Mouse (Mus musculus): ENCODE measurements around the gene Gbp2.
A peak's percentile ranks its signal among the peaks of the same experiment; 100 is the strongest.
"Not testable (repeated sequence)": the region's sequence is repeated elsewhere in the genome, so short reads cannot be mapped to it uniquely, and the experiment has no call there.

Gene Gbp2

GRCm38 (mm10) chr3:142620111-142620955 is at the start of gene Gbp2:
Gene Gbp2, plus strand, starts transcription at chr3:142620602.
- peak; percentile 12 to 29 for DNase-seq (ENCODE audit: low read depth in 2 of 2, low spot score in 2 of 2)

- no peak for DNase-seq (ENCODE audit: low read depth in 2 of 2, low spot score in 2 of 2)
These were observed 49.7 kb upstream of the Gbp2 start for GRCm38 (mm10) chr3:142570738-142571137.

- no peak for DNase-seq (ENCODE audit: low read depth in 2 of 2, low spot score in 2 of 2)
These were observed 43.3 kb upstream of the Gbp2 start for GRCm38 (mm10) chr3:142577108-142577507.

GRCm38 (mm10) chr3:142578342-142578741 is 42.1 kb upstream of the Gbp2 start:
- DNase-seq (ENCODE audit: low read depth in 2 of 2, low spot score in 2 of 2), result no peak

- no peak for DNase-seq (ENCODE audit: low read depth in 2 of 2, low spot score in 2 of 2)
These were observed 37.3 kb upstream of the Gbp2 start for GRCm38 (mm10) chr3:142583067-142583466.

- DNase-seq (ENCODE audit: low read depth in 2 of 2, low spot score in 2 of 2), result no peak
These were observed 33.0 kb upstream of the Gbp2 start for GRCm38 (mm10) chr3:142587386-142587785.

GRCm38 (mm10) chr3:142588888-142589287 is 31.5 kb upstream of the Gbp2 start:
- DNase-seq (ENCODE audit: low read depth in 2 of 2, low spot score in 2 of 2), result no peak

- DNase-seq (ENCODE audit: low read depth in 2 of 2, low spot score in 2 of 2), result no peak
These were observed 29.9 kb upstream of the Gbp2 start for GRCm38 (mm10) chr3:142590431-142591067.

- DNase-seq (ENCODE audit: low read depth in 2 of 2, low spot score in 2 of 2), result no peak
These were observed 25.9 kb upstream of the Gbp2 start, which contains the start of gene Gbp2b for GRCm38 (mm10) chr3:142594547-142594946. Gene Gbp2b, plus strand, starts transcription at chr3:142594847.

- DNase-seq (ENCODE audit: low read depth in 2 of 2, low spot score in 2 of 2), result no peak
These were observed 22.5 kb upstream of the Gbp2 start for GRCm38 (mm10) chr3:142597923-142598322.

GRCm38 (mm10) chr3:142601675-142602074 is 18.7 kb upstream of the Gbp2 start:
- no peak for DNase-seq (ENCODE audit: low read depth in 2 of 2, low spot score in 2 of 2)

GRCm38 (mm10) chr3:142618658-142619057 is 1.7 kb upstream of the Gbp2 start:
- DNase-seq (ENCODE audit: low read depth in 2 of 2, low spot score in 2 of 2), result no peak

- no peak for DNase-seq (ENCODE audit: low read depth in 2 of 2, low spot score in 2 of 2)
These were observed 796 bp upstream of the Gbp2 start for GRCm38 (mm10) chr3:142619606-142620005.

- peak in 1 of 2 experiments; percentile 22 for DNase-seq (ENCODE audit: low read depth in 2 of 2, low spot score in 2 of 2)
These were observed 657 bp downstream of the Gbp2 start for GRCm38 (mm10) chr3:142620956-142621562.

GRCm38 (mm10) chr3:142630385-142630784 is 10.0 kb downstream of the Gbp2 start:
- no peak for DNase-seq (ENCODE audit: low read depth in 2 of 2, low spot score in 2 of 2)

GRCm38 (mm10) chr3:142640201-142640600 is 19.8 kb downstream of the Gbp2 start:
- peak; percentile 45 to 52 for DNase-seq (ENCODE audit: low read depth in 2 of 2, low spot score in 2 of 2)

- peak; percentile 41 to 68 for DNase-seq (ENCODE audit: low read depth in 2 of 2, low spot score in 2 of 2)
These were observed 25.5 kb downstream of the Gbp2 start for GRCm38 (mm10) chr3:142645949-142646348.

- not testable (repeated sequence) for DNase-seq (ENCODE audit: low read depth in 2 of 2, low spot score in 2 of 2)
These were observed 27.4 kb downstream of the Gbp2 start for GRCm38 (mm10) chr3:142647836-142648235.

GRCm38 (mm10) chr3:142650205-142650604 is 29.8 kb downstream of the Gbp2 start:
- DNase-seq (ENCODE audit: low read depth in 2 of 2, low spot score in 2 of 2), result no peak

- DNase-seq (ENCODE audit: low read depth in 2 of 2, low spot score in 2 of 2), result no peak
These were observed 44.3 kb downstream of the Gbp2 start for GRCm38 (mm10) chr3:142664723-142665122.

- no peak for DNase-seq (ENCODE audit: low read depth in 2 of 2, low spot score in 2 of 2)
These were observed 54.2 kb downstream of the Gbp2 start for GRCm38 (mm10) chr3:142674607-142675006.
